ENCODE assay signal across 9 mouse cellular contexts in genomic region chr16:91352084-91352562, GRCm38 (mm10). TPM values are rescaled to one million over a fixed set of nuclear protein-coding genes. Genes with fewer than 3 reads are reported as not detected.
DNase-seq lines count a peak whose midpoint lies in the region; TF ChIP-seq lines count a peak whose summit lies in the region.
"Had no signal": no experiment of that assay in that cellular context is flagged by ENCODE, and none has a peak within 500 bp of the region (broad histone marks: within the 10 kb centered on the region; RNA-seq: fewer than 3 reads in every experiment).

No protein-coding gene starts in this region.

- no peak overlapping the region for H3K9ac ChIP-seq in liver, adult 2 months (ENCODE audit: low read depth, low read length)

- peaks cover 6% of the 10 kb centered on the region; the same call in 1 of the 2 replicates for H3K27me3 ChIP-seq in thymus, adult 2 months (ENCODE audit: control insufficient read depth, insufficient read depth, low read length)
- H3K27me3 ChIP-seq in liver, adult 2 months (ENCODE audit: control insufficient read depth, insufficient read depth, low read length) = no peaks in the 10 kb centered on the region
- no peaks in the 10 kb centered on the region for H3K27me3 ChIP-seq in testis, adult 2 months (ENCODE audit: control insufficient read depth, insufficient read depth, low read length)

- H3K36me3 ChIP-seq in thymus, adult 2 months (ENCODE audit: control insufficient read depth, insufficient read depth, low read length) = no peaks in the 10 kb centered on the region
- no peaks in the 10 kb centered on the region for H3K36me3 ChIP-seq in liver, adult 2 months (ENCODE audit: control insufficient read depth, insufficient read depth, low read length)
- no peaks in the 10 kb centered on the region for H3K36me3 ChIP-seq in testis, adult 2 months (ENCODE audit: control insufficient read depth, insufficient read depth, low read length)

- TF ChIP-seq CTCF in thymus, adult 2 months (IDR thresholded peaks at IDR 0.05; ENCODE audit: borderline replicate concordance, control insufficient read depth, extremely low read depth, insufficient read depth, low read length, poor library complexity) = no peak
- peak; percentile 64 for TF ChIP-seq CTCF in liver, adult 2 months (IDR thresholded peaks at IDR 0.05; ENCODE audit: low read depth, low read length)
- peak; percentile 54; the same call in 1 of the 2 replicates for TF ChIP-seq CTCF in testis, adult 2 months (IDR thresholded peaks at IDR 0.05; ENCODE audit: control insufficient read depth, insufficient read depth, insufficient replicate concordance, low read depth, low read length)

- TF ChIP-seq POLR2A in thymus, adult 2 months (IDR thresholded peaks at IDR 0.05; ENCODE audit: control insufficient read depth, extremely low read depth, insufficient read depth, low read length, poor library complexity) = no peak
- no peak for TF ChIP-seq POLR2A in liver, adult 2 months (IDR thresholded peaks at IDR 0.05; ENCODE audit: extremely low read depth, insufficient read depth, low read length)
- no peak for TF ChIP-seq POLR2A in testis, adult 2 months (IDR thresholded peaks at IDR 0.05; ENCODE audit: control insufficient read depth, low read depth, low read length)

- no peaks in the 10 kb centered on the region for H3K79me2 ChIP-seq in liver, adult 2 months (ENCODE audit: control insufficient read depth, insufficient read depth, low read length)

- 7% methylated on average over 7 of the region's 7 CpGs for WGBS in thymus, adult 2 months
- 4% methylated on average over 7 of the region's 7 CpGs for WGBS in liver, adult 2 months

- H3K27ac ChIP-seq in thymus, adult 2 months (ENCODE audit: control insufficient read depth, insufficient read depth, low read length) = no peak overlapping the region
- no peak overlapping the region for H3K27ac ChIP-seq in liver, adult 2 months (replicated peaks; ENCODE audit: insufficient read depth, low read depth, low read length)
- no peak overlapping the region for H3K27ac ChIP-seq in testis, adult 2 months (ENCODE audit: control insufficient read depth, insufficient read depth, low read depth, low read length)

- DNase-seq in thymus, adult 2 months = peak; percentile 74
- no peak for DNase-seq in thymus, adult 18-20 months
- peak; percentile 86 for DNase-seq in cerebellum, adult 9-11 months
- peak; percentile 65 to 82 for DNase-seq in frontal cortex, postnatal 14 days (ENCODE audit: low spot score in 2 of 2)
- peak; percentile 71 for DNase-seq in kidney, adult 9 months
- peak; percentile 59 for DNase-seq in liver, adult 2 months (ENCODE audit: extremely low read depth, low read depth, low spot score)
- peak; percentile 83 for DNase-seq in naive thymus-derived CD4-positive, alpha-beta T cell, adult 2 months (ENCODE audit: low read depth)

- no peaks in the 10 kb centered on the region for H3K4me1 ChIP-seq in thymus, adult 2 months (replicated peaks; ENCODE audit: control insufficient read depth, insufficient read depth, low read length)
- H3K4me1 ChIP-seq in liver, adult 2 months (ENCODE audit: control insufficient read depth, insufficient read depth, low read length) = peaks cover 5% of the 10 kb centered on the region
- H3K4me1 ChIP-seq in testis, adult 2 months (ENCODE audit: control insufficient read depth, insufficient read depth, low read length) = peaks cover 2% of the 10 kb centered on the region; the same call in 1 of the 2 replicates

- no peak overlapping the region for H3K4me3 ChIP-seq in thymus, adult 2 months (ENCODE audit: control insufficient read depth, insufficient read depth, low read length)
- H3K4me3 ChIP-seq in liver, adult 2 months (ENCODE audit: insufficient read depth, low read depth, low read length) = no peak overlapping the region
- no peak overlapping the region for H3K4me3 ChIP-seq in testis, adult 2 months (ENCODE audit: control insufficient read depth, low read depth, low read length)

RNA-seq across cellular contexts. Expression of gene Ifnar2, which starts 20.5 kb away (rescaled TPM):
- 57.0 and 69.9 TPM in 2 replicates for polyA plus RNA-seq in thymus, adult 2 months (2012; rRNA removed)
- 69.1 and 84.2 TPM in 2 replicates for total RNA-seq in liver, adult 2 months (2014; rRNA removed)
- polyA plus RNA-seq in liver, adult 2 months (2012; rRNA removed) = 115 and 144 TPM in 2 replicates
- 4.4 and 4.7 TPM in 2 replicates for polyA plus RNA-seq in testis, adult 2 months (2012; rRNA removed)

RNA-seq across cellular contexts. Expression of gene Gm21970, which starts 39.4 kb away (rescaled TPM):
- not detected in 2 replicates for polyA plus RNA-seq in thymus, adult 2 months (2012; rRNA removed)
- 0.83 TPM in 1 of 2 replicates, not detected in the other for total RNA-seq in liver, adult 2 months (2014; rRNA removed)
- not detected in 2 replicates for polyA plus RNA-seq in liver, adult 2 months (2012; rRNA removed)
- not detected in 2 replicates for polyA plus RNA-seq in testis, adult 2 months (2012; rRNA removed)
- polyA plus RNA-seq: stomach, embryonic 14.5 days had no signal

RNA-seq across cellular contexts. Expression of gene Il10rb, which starts 53.8 kb away (rescaled TPM):
- 28.5 and 35.6 TPM in 2 replicates for polyA plus RNA-seq in thymus, adult 2 months (2012; rRNA removed)
- total RNA-seq in liver, adult 2 months (2014; rRNA removed) = 7.3 and 9.5 TPM in 2 replicates
- polyA plus RNA-seq in liver, adult 2 months (2012; rRNA removed) = 5.0 and 5.1 TPM in 2 replicates
- polyA plus RNA-seq in testis, adult 2 months (2012; rRNA removed) = 6.4 and 7.2 TPM in 2 replicates

Comparison
In these comparisons a context has a peak if more than half of its experiments do, and no peak if none do; other contexts are left out.
1. DNase-seq: peak in thymus, adult 2 months (single experiment), cerebellum, adult 9-11 months (single experiment), frontal cortex, postnatal 14 days (2 of 2), kidney, adult 9 months (single experiment), liver, adult 2 months (single experiment) and naive thymus-derived CD4-positive, alpha-beta T cell, adult 2 months (single experiment); none in thymus, adult 18-20 months (0 of 2).
2. RNA of gene Ifnar2, which starts 20.5 kb away (polyA plus RNA-seq): 115 to 144 TPM in liver, adult 2 months and 57.0 to 69.9 TPM in thymus, adult 2 months; 4.4 to 4.7 TPM in testis, adult 2 months; every median in the first group is over 10 times any median in the second.